Mouse (Mus musculus) heart, embryonic 11.5 days (tissue): Measurements from ENCODE around the gene Zcchc8. TPM values are rescaled to one million over a fixed set of nuclear protein-coding genes. Genes with fewer than 3 reads are reported as not detected.
A peak's percentile ranks its signal among the peaks of the same experiment; 100 is the strongest.

Experiments
- ATAC-seq: fragments of 200-750 bp; cut with Nextera tagmentation; replicated peaks from 2 replicates; pipeline ENCODE4 v1.8.0; 2017; ENCODE audit warnings: moderate library complexity; ENCODE audit not compliant: insufficient number of reproducible peaks, low FRiP score, low TSS enrichment
- H3K27ac ChIP-seq: fragments of 300-500 bp; sonication (generic); 2 replicates; pipeline ENCODE4 v1.5.1; 2014; ENCODE audit warnings: mild to moderate bottlenecking, low read depth, low read length
- H3K27me3 ChIP-seq: fragments of 300-500 bp; sonication (generic); 2 replicates; pipeline ENCODE4 v1.6.1; 2014; ENCODE audit warnings: mild to moderate bottlenecking, low read length, mixed read lengths; ENCODE audit not compliant: control insufficient read depth, insufficient read depth
- H3K36me3 ChIP-seq: fragments of 300-500 bp; sonication (generic); 2 replicates; pipeline ENCODE4 v1.6.1; 2014; ENCODE audit warnings: mild to moderate bottlenecking, low read length, moderate library complexity, mixed read lengths; ENCODE audit not compliant: control insufficient read depth, insufficient read depth
- H3K4me1 ChIP-seq: fragments of 300-500 bp; sonication (generic); 2 replicates; pipeline ENCODE4 v1.6.1; 2014; ENCODE audit warnings: low read length; ENCODE audit not compliant: control insufficient read depth, insufficient read depth
- H3K4me2 ChIP-seq: fragments of 300-500 bp; sonication (generic); 2 replicates; pipeline ENCODE4 v1.6.1; 2014; ENCODE audit warnings: mild to moderate bottlenecking, moderate library complexity
- H3K4me3 ChIP-seq: fragments of 300-500 bp; sonication (generic); 2 replicates; pipeline ENCODE4 v1.5.1; 2014; ENCODE audit warnings: low read depth, low read length
- H3K9ac ChIP-seq: fragments of 300-500 bp; sonication (generic); 2 replicates; pipeline ENCODE4 v1.6.1; 2014; ENCODE audit warnings: mild to moderate bottlenecking, low read depth, low read length, moderate library complexity
- H3K9me3 ChIP-seq: fragments of 300-500 bp; sonication (generic); replicated peaks from 2 replicates; pipeline ENCODE4 v1.6.1; 2016; ENCODE audit warnings: low read length; ENCODE audit not compliant: control insufficient read depth
- WGBS: fragments of 180-500 bp; shearing (Covaris S2); extraction: QIAGEN DNeasy Blood & Tissue Kit; methylation state at CpG from one replicate; pipeline ENCODE4 v1.1.7; 2014; ENCODE audit not compliant: insufficient replicate concordance; 5-methylcytosine and 5-hydroxymethylcytosine counted together
- polyA plus RNA-seq: library from polyadenylated mRNA; unstranded; fragments of >200 nt; fragmentation: Nextera tagmentation; extraction: Ambion mirVana; gene quantifications from 2 replicates; pipeline ENCODE4 v1.2.1, GENCODE M21; 2014

Zcchc8 gene
- polyA plus RNA-seq, 1 experiment from 2014 or later, result 65.7 TPM

DNA sequence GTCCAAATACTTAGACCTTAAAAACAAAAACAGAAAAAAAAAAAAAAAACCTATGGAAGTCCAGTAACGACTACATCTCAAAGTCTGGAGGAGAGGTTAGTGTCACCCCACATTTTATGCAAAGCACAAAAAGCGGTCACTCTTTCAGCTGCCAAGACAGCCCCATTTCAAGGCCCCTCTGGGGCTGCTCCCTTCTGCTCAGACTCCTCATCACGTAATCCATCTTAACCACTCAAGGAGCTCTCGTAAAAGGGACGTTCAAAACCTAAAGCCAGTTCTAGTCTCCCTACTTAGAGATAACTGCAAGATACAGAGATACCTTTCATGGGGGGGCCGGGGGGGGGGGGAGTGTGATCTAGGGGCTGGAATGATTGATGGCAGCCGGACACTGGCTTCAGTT, 56.6 kb downstream of the Zcchc8 start:
- no peak overlapping the region for H3K27ac ChIP-seq
- peaks cover 49% of the 10 kb centered on the region for H3K4me1 ChIP-seq
- H3K9ac ChIP-seq, result no peak overlapping the region
- WGBS, result 63% methylated on average over 7 of the region's 7 CpGs
- no peaks in the 10 kb centered on the region for H3K27me3 ChIP-seq
- no peak overlapping the region for H3K4me2 ChIP-seq
- no peak overlapping the region for H3K4me3 ChIP-seq
- H3K36me3 ChIP-seq, result no peaks in the 10 kb centered on the region
- no peaks in the 10 kb centered on the region for H3K9me3 ChIP-seq
- no peak for ATAC-seq

DNA sequence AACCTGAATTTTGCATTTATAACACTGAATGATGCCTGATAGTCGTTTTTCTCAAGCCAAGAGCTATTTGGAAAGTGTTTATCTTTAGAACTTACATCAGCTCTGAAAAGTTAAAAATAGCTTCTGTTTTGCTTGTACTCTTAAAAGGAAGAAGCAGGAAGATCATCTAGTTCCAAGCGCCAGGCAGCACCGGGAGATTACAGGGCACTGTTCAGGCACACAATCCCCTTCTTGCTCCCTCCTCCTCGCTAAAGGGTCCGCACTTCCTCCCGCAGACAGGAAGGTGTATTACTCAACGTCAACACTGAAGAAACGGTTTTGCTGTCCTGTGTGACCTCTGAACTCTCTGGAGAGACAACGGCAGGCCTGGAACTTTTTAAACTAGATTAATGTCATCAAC, 58.8 kb downstream of the Zcchc8 start:
- peak overlapping the region; percentile 94 for H3K27ac ChIP-seq
- no peak for ATAC-seq
- no peaks in the 10 kb centered on the region for H3K9me3 ChIP-seq
- H3K4me3 ChIP-seq, result no peak overlapping the region
- H3K36me3 ChIP-seq, result no peaks in the 10 kb centered on the region
- H3K4me2 ChIP-seq, result peak overlapping the region; percentile 33
- H3K27me3 ChIP-seq, result no peaks in the 10 kb centered on the region
- WGBS, result 13% methylated on average over 9 of the region's 9 CpGs
- H3K9ac ChIP-seq, result peak overlapping the region; percentile 53
- H3K4me1 ChIP-seq, result peaks cover 46% of the 10 kb centered on the region

DNA sequence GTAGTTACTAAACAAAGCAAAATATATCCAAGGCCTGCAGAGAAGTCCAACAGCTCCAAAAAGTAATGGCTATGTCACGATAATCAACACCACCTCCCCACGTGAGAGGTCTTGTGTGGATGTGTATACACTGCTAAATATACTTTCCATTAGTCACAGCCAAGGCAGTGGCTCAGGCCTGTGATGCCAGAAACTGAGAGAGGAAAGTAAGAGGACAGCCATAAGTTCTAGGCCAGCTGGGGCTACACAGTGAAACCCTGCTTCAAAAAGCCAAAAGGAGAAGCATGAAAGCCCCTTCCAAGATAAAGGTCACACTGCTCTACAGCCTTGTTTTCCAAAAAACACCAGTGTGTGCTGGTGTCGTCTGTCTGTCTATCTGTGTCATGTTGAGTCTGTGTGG, 59.3 kb downstream of the Zcchc8 start:
- no peaks in the 10 kb centered on the region for H3K27me3 ChIP-seq
- no peaks in the 10 kb centered on the region for H3K9me3 ChIP-seq
- H3K4me1 ChIP-seq, result peaks cover 41% of the 10 kb centered on the region
- no peaks in the 10 kb centered on the region for H3K36me3 ChIP-seq
- no peak for ATAC-seq
- WGBS, result 25% methylated on average over 3 of the region's 3 CpGs
- H3K4me3 ChIP-seq, result no peak overlapping the region
- H3K4me2 ChIP-seq, result peak overlapping the region; percentile 33
- H3K27ac ChIP-seq, result peak overlapping the region; percentile 94
- H3K9ac ChIP-seq, result peak overlapping the region; percentile 53

DNA sequence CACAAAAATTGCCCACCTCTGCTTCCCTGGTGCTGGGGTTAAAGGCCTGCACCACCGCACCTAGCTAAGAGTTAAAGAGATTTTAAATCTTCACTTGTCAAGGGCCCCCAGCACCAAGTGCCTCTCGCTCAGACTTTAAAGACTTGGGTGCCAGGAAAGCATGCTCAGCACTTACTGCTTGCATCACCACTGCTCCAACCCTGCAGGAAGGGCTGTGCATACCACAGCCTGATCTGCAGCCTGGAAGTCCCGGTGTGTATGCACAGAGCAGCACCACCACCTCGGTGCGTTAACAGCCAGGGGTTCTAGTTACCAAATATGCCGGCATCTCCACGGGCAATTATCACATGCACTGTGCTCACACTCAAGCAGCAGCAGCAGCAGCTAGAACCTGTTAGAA, 63.2 kb downstream of the Zcchc8 start:
- H3K4me3 ChIP-seq, result no peak overlapping the region
- 29% methylated on average over 7 of the region's 7 CpGs for WGBS
- H3K9me3 ChIP-seq, result no peaks in the 10 kb centered on the region
- 0 out of 2 replicates have a peak, but pooled peaks have one; percentile 46 for ATAC-seq
- no peak overlapping the region for H3K9ac ChIP-seq
- H3K4me1 ChIP-seq, result peaks cover 34% of the 10 kb centered on the region
- peaks cover 6% of the 10 kb centered on the region for H3K36me3 ChIP-seq
- peak overlapping the region; percentile 37 for H3K27ac ChIP-seq
- peak overlapping the region; percentile 27; the same call in 1 of the 2 replicates for H3K4me2 ChIP-seq
- H3K27me3 ChIP-seq, result no peaks in the 10 kb centered on the region

DNA sequence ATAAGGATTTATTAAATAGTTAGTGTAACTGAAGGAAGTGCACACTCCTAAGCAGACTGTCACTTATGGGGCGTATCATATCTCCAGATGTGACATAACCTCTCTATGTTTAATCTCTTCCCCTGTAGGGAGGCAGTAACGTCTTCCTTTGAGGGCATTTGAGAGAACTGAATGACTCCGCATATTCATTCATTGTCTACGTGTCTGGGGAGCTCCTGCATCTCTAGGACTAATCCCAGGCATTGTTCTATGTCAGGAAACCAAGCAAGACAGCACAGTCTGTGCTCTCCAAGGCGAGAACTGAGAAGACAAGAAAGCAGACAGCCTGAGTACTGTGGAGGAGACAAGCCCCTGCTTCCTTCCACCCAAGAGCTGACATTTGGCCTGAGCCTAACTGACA, 66.0 kb downstream of the Zcchc8 start:
- peaks cover 6% of the 10 kb centered on the region for H3K36me3 ChIP-seq
- 0 out of 2 replicates have a peak overlapping the region, but pooled peaks have one; percentile 58 for H3K27ac ChIP-seq
- H3K27me3 ChIP-seq, result no peaks in the 10 kb centered on the region
- no peak overlapping the region for H3K9ac ChIP-seq
- H3K4me3 ChIP-seq, result no peak overlapping the region
- 59% methylated on average over 5 of the region's 5 CpGs for WGBS
- no peak for ATAC-seq
- H3K9me3 ChIP-seq, result no peaks in the 10 kb centered on the region
- no peak overlapping the region for H3K4me2 ChIP-seq
- H3K4me1 ChIP-seq, result peaks cover 12% of the 10 kb centered on the region

DNA sequence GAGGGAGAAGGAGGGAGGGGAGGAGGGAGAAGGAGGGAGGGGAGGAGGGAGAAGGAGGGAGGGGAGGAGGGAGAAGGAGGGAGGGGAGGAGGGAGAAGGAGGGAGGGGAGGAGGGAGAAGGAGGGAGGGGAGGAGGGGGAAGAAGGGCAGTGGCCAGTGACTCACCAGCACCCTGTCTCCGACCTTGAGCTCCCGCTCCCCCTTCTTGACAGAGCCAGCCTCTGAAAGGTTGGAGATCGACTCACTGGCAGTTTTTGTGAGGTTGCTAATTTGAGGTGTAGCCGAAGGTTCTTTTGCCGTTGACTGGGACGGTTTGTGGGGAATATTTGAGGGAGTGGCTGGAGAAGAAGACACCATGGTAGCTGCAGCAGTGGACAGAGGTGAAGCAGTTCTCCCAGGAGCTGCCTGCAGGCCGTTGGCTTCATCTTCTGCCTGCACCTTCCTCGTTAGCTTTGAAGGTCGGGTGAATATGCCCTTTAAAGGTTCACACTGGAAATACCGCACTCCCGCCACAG, 67.6 kb downstream of the Zcchc8 start:
- peaks cover 9% of the 10 kb centered on the region for H3K4me1 ChIP-seq
- 79% methylated on average over 11 of the region's 11 CpGs for WGBS
- H3K27me3 ChIP-seq, result no peaks in the 10 kb centered on the region

DNA sequence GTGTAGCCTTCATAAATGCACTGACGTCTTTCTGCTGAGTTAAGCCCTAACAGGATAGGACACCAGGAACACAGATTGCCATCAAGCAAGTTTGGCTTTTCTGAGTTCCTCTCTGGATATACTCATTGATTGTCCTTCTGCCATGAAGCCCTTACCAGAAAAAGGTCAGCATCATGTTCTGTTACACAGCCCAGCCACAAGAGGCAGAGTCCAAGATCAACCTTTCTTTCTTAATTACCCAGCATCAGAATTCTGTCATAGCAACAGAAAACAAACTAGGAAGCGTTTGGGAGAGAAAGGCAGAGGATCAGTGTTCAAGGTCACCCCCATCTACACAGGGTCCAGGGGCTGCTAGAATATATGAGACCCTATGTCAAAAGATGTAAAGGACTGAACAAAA, 70.1 kb downstream of the Zcchc8 start:
- H3K36me3 ChIP-seq, result peaks cover 8% of the 10 kb centered on the region
- no peak overlapping the region for H3K27ac ChIP-seq
- H3K9me3 ChIP-seq, result no peaks in the 10 kb centered on the region
- no peak overlapping the region for H3K4me3 ChIP-seq
- H3K27me3 ChIP-seq, result no peaks in the 10 kb centered on the region
- WGBS, result 71% methylated on average over 2 of the region's 2 CpGs
- no peak overlapping the region for H3K4me2 ChIP-seq
- no peak for ATAC-seq
- no peak overlapping the region for H3K9ac ChIP-seq
- H3K4me1 ChIP-seq, result no peaks in the 10 kb centered on the region

More for the DNA sequence above, 67.6 kb downstream of the Zcchc8 start:
- no peak overlapping the region for H3K27ac ChIP-seq
- no peak overlapping the region for H3K4me2 ChIP-seq
- H3K4me3 ChIP-seq, result no peak overlapping the region
- H3K36me3 ChIP-seq, result peaks cover 6% of the 10 kb centered on the region
- H3K9me3 ChIP-seq, result no peaks in the 10 kb centered on the region
- H3K9ac ChIP-seq, result no peak overlapping the region
- ATAC-seq, result no peak

Other genes starting within 250 kb of the Zcchc8 start
- gene Lrrc43, start 231.8 kb downstream of the Zcchc8 start, polyA plus RNA-seq, result not detected in 2 replicates
- not detected in 2 replicates for gene Il31, start 231.6 kb downstream of the Zcchc8 start, polyA plus RNA-seq
- 0.20 TPM in 1 of 2 replicates, not detected in the other for gene B3gnt4, start 210.6 kb downstream of the Zcchc8 start, polyA plus RNA-seq
- 95.1 and 109 TPM in 2 replicates for gene Diablo, start 196.9 kb downstream of the Zcchc8 start, polyA plus RNA-seq
- gene Gm49027, start 195.6 kb downstream of the Zcchc8 start, polyA plus RNA-seq, result 0.24 and 0.25 TPM in 2 replicates
- gene Vps33a, start 148.1 kb downstream of the Zcchc8 start, polyA plus RNA-seq, result 22.0 and 22.4 TPM in 2 replicates
- 45.2 TPM in 2 replicates for gene Clip1, start 36.5 kb downstream of the Zcchc8 start, polyA plus RNA-seq
- 104 and 109 TPM in 2 replicates for gene Rsrc2, start 28.3 kb upstream of the Zcchc8 start, polyA plus RNA-seq
- 24.6 and 27.3 TPM in 2 replicates for gene Kntc1, start 28.6 kb upstream of the Zcchc8 start, polyA plus RNA-seq
- gene Hcar2, start 144.4 kb upstream of the Zcchc8 start, polyA plus RNA-seq, result not detected in 2 replicates
- 0.06 TPM in 1 of 2 replicates, not detected in the other for gene Hcar1, start 158.9 kb upstream of the Zcchc8 start, polyA plus RNA-seq
- gene Denr, start 186.1 kb upstream of the Zcchc8 start, polyA plus RNA-seq, result 104 and 110 TPM in 2 replicates
- 0.93 and 1.2 TPM in 2 replicates for gene Gm43518, start 206.3 kb upstream of the Zcchc8 start, polyA plus RNA-seq
- 6.0 and 6.4 TPM in 2 replicates for gene Ccdc62, start 209.6 kb upstream of the Zcchc8 start, polyA plus RNA-seq